Mouse (Mus musculus): ENCODE measurements around the gene Copg1. TPM values are rescaled to one million over a fixed set of nuclear protein-coding genes. Genes with fewer than 3 reads are reported as not detected.

Gene Copg1
- polyA plus RNA-seq (2017; shearing (Covaris generic)) = 195 TPM

DNA sequence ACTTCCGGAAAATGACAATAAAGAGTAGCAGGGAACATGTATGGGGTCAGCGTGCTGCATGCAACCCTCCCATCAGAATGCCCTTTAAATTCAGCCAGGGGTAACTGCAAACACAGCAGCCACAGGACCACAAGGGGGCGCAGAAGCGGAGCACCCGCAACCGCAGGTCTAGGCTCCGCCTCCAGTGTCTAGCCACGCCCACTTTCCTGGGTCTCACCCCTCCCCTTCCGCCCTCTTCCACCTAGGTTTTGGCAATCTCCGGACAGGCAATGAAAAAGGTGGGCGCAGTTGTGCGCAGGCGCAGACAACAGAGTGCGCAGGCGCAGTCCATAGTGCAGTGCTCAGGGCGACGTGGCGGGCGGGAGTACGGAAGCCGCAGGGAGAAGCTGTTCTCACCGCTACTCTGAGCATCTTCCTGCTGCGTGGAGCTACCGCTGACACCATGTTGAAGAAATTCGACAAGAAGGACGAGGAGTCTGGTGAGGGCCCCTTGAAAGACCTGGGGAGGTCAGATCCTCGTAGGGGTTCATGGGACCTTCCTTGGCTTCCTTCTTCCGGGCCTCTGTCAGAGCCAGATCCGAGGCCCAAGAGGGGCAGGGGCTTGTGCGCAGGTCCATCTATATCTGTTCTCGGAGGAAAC, at the start of gene Copg1:
TSS of gene Copg1 (plus strand) at position 221 of the 640 bp plus-strand sequence.

GRCm38 (mm10) chr6:87838551-87839197, 48.9 kb upstream of the Copg1 start, which contains the start of gene Isy1:
TSS of gene Isy1 (minus strand) at chr6:87838798.

GRCm38 (mm10) chr6:87850900-87851614, 36.6 kb upstream of the Copg1 start, which contains the start of gene Cnbp:
TSS of gene Cnbp (minus strand) at chr6:87851106.

GRCm38 (mm10) chr6:87913661-87914325, 26.2 kb downstream of the Copg1 start, which contains the start of gene Hmces:
TSS of gene Hmces (plus strand) at chr6:87913935.

Other genes starting within 250 kb of the Copg1 start
- gene Aplf, start 215.6 kb upstream of the Copg1 start, polyA plus RNA-seq (2017; shearing (Covaris generic)) = 8.1 TPM
- gene Efcc1, start 156.9 kb upstream of the Copg1 start, polyA plus RNA-seq (2017; shearing (Covaris generic)) = 0.17 TPM
- 0.34 TPM for gene Gp9, start 109.7 kb upstream of the Copg1 start, polyA plus RNA-seq (2017; shearing (Covaris generic))
- gene Rab43, start 75.7 kb upstream of the Copg1 start, polyA plus RNA-seq (2017; shearing (Covaris generic)) = 16.7 TPM
- gene Gm45140, start 52.0 kb upstream of the Copg1 start, polyA plus RNA-seq (2017; shearing (Covaris generic)) = 11.5 TPM
- gene Isy1, start 49.0 kb upstream of the Copg1 start, polyA plus RNA-seq (2017; shearing (Covaris generic)) = 84.3 TPM
- 1,241 TPM for gene Cnbp, start 36.7 kb upstream of the Copg1 start, polyA plus RNA-seq (2017; shearing (Covaris generic))
- gene Hmces, start 26.1 kb downstream of the Copg1 start, polyA plus RNA-seq (2017; shearing (Covaris generic)) = 54.8 TPM
- gene H1fx, start 93.8 kb downstream of the Copg1 start, polyA plus RNA-seq (2017; shearing (Covaris generic)) = not detected
- gene Rab7, start 157.5 kb downstream of the Copg1 start, polyA plus RNA-seq (2017; shearing (Covaris generic)) = 318 TPM
- gene Rpn1, start 196.7 kb downstream of the Copg1 start, polyA plus RNA-seq (2017; shearing (Covaris generic)) = 296 TPM

Data from inflammation-experienced regulatory T-cells, adult 16 weeks (primary cell).